Mouse (Mus musculus): Measurements from ENCODE around the gene Cdk18. TPM values are rescaled to one million over a fixed set of nuclear protein-coding genes. Genes with fewer than 3 reads are reported as not detected.

The Cdk18 gene
- total RNA-seq, 2 experiments from 2014 or later = 1.4 to 3.2 TPM

GRCm38 (mm10) chr1:132065001-132065400 lies 74.5 kb downstream of the Cdk18 start:
- DNase-seq = no peak

DNA sequence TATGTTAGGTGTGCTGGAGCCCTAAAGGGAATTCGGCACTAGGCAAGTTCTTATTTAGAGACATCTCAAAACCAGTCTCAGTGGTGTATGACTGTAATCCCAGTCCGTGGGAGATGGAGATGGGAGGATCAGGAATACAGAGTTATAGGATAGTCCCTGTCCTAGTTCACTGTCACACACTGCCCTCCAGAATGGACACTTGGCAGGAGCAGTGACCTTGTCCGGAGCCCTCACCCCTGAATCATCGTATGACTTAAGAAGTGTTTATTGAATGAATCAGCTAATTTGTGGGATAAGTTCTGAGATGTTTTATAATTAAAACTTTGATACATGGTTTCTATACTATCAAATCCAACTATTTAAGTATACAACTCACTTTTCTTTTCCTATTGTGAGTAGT lies 76.4 kb downstream of the Cdk18 start:
- DNase-seq = no peak

Other genes with a start within 250 kb of the Cdk18 start
- 10 to 100 TPM; 53.8 to 53.9 TPM for gene Nucks1, start 229.2 kb downstream of the Cdk18 start, total RNA-seq (2021)
- 1 to 10 TPM; 1.3 to 1.6 TPM for gene Slc45a3, start 176.7 kb downstream of the Cdk18 start, total RNA-seq (2021)
- gene Elk4, start 132.1 kb downstream of the Cdk18 start, total RNA-seq (2021) = 10 to 100 TPM; 59.2 to 59.9 TPM
- gene Mfsd4a, start 71.6 kb downstream of the Cdk18 start, total RNA-seq (2021) = 1 to 10 TPM; 2.4 to 3.9 TPM
- not detected for gene Lemd1, start 51.7 kb upstream of the Cdk18 start, total RNA-seq (2021)
- gene AC124108.1, start 51.8 kb upstream of the Cdk18 start, total RNA-seq (2021) = not detected
- gene Gm10188, start 90.1 kb upstream of the Cdk18 start, total RNA-seq (2021) = not detected
- gene Klhdc8a, start 158.9 kb upstream of the Cdk18 start, total RNA-seq (2021) = under 1 TPM; 0.16 to 0.26 TPM
- gene Nuak2, start 176.4 kb upstream of the Cdk18 start, total RNA-seq (2021) = 1 to 10 TPM in 1 of 2 experiments, under 1 TPM in 1; 0.79 to 1.3 TPM